Mouse (Mus musculus) heart, postnatal 0 days (tissue): ENCODE results near the gene Gm4181.

Experiments used
- CTCF ChIP-seq: IDR thresholded peaks from 2 replicates; pipeline ENCODE4 v1.5.1; 2016; ENCODE audit warnings: antibody characterized with exemption, control low read depth, low read depth
- EP300 ChIP-seq: IDR thresholded peaks from 2 replicates; pipeline ENCODE4 v1.6.1; 2016; ENCODE audit warnings: antibody characterized with exemption, low read depth

- TF ChIP-seq CTCF (no peak), EP300 (no peak)
These were observed 41.8 kb upstream of the Gm4181 start for GRCm38 (mm10) chr14:51677269-51677668.
